Mouse (Mus musculus) urinary bladder, postnatal 14 days (tissue): ENCODE results near the gene Camk1g.

ENCODE experiments used
- DNase-seq: peaks from one replicate; pipeline ENCODE4 v3.0.0; 2021; ENCODE audit warnings: low spot score

Camk1g gene

GRCm38 (mm10) chr1:193301216-193302092 lies 68.6 kb downstream of the Camk1g start:
- peak; percentile 89 for DNase-seq

- DNase-seq, result peak; percentile 50
These were observed 70.1 kb downstream of the Camk1g start for GRCm38 (mm10) chr1:193299995-193300394.

GRCm38 (mm10) chr1:193298141-193298765 lies 71.8 kb downstream of the Camk1g start:
- no peak for DNase-seq
